Mouse (Mus musculus): Measurements from ENCODE around the gene Gm21477. TPM values are rescaled to one million over a fixed set of nuclear protein-coding genes. Genes with fewer than 3 reads are reported as not detected.

The Gm21477 gene
- polyA plus RNA-seq (2012; ENCODE audit: low replicate concordance), result not detected in 2 replicates

GRCm38 (mm10) chrY:87116521-87116920, at the start of gene Gm21477:
TSS of gene Gm21477 (plus strand) at chrY:87116821.

